Mouse (Mus musculus) myocyte (in vitro differentiated cells): ENCODE results near the gene Synm.

Source experiments
- CEBPB ChIP-seq: IDR thresholded peaks from 2 replicates; pipeline ENCODE4 v1.6.1; 2011; ENCODE audit warnings: mild to moderate bottlenecking, moderate library complexity; ENCODE audit not compliant: poor library complexity, insufficient read depth, severe bottlenecking
- E2F4 ChIP-seq: IDR thresholded peaks from one replicate; pipeline ENCODE4 v1.6.1; 2011; ENCODE audit warnings: mild to moderate bottlenecking, control low read depth, moderate library complexity; ENCODE audit not compliant: insufficient read depth
- MAX ChIP-seq: IDR thresholded peaks from one replicate; pipeline ENCODE4 v1.6.1; 2011; ENCODE audit warnings: low read depth, mild to moderate bottlenecking, control low read depth
- MYOD1 ChIP-seq, 3 experiments: IDR thresholded peaks; one replicate each; pipeline ENCODE4 v1.6.1; 2011; ENCODE audit warnings: control low read depth in 2 of 3, low read depth in 2 of 3, mild to moderate bottlenecking in 2 of 3, moderate library complexity in 1 of 3; ENCODE audit not compliant: insufficient read length in 2 of 3, control insufficient read depth in 1 of 3
- MYOG ChIP-seq, 3 experiments: IDR thresholded peaks; one replicate each; pipeline ENCODE4 v1.6.1; 2011; ENCODE audit warnings: control low read depth in 2 of 3, low read depth in 2 of 3, mild to moderate bottlenecking in 2 of 3; ENCODE audit not compliant: insufficient read length in 2 of 3, control insufficient read depth in 1 of 3, insufficient read depth in 1 of 3
- POLR2A ChIP-seq: IDR thresholded peaks from one replicate; pipeline ENCODE4 v1.6.1; 2011; ENCODE audit warnings: low read depth, mild to moderate bottlenecking, control low read depth, moderate library complexity; ENCODE audit not compliant: insufficient read length
- REST ChIP-seq: IDR thresholded peaks from one replicate; pipeline ENCODE4 v1.6.1; 2011; ENCODE audit warnings: mild to moderate bottlenecking, control low read depth, moderate library complexity; ENCODE audit not compliant: insufficient read depth, insufficient read length
- TCF12 ChIP-seq: IDR thresholded peaks from one replicate; pipeline ENCODE4 v1.6.1; 2011; ENCODE audit warnings: mild to moderate bottlenecking, control low read depth; ENCODE audit not compliant: poor library complexity, insufficient read depth, severe bottlenecking

- TF ChIP-seq POLR2A, result no peak
- no peak for TF ChIP-seq TCF12
- TF ChIP-seq MYOG (IDR thresholded peaks at IDR 0.05; ENCODE audit: control insufficient read depth in 1 of 3, insufficient read depth in 1 of 3, insufficient read length in 2 of 3, low read depth in 2 of 3), result no peak
- no peak for TF ChIP-seq MYOD1 (IDR thresholded peaks at IDR 0.05; ENCODE audit: control insufficient read depth in 1 of 3, insufficient read length in 2 of 3, low read depth in 2 of 3)
- no peak for TF ChIP-seq MAX
- no peak for TF ChIP-seq REST
- no peak for TF ChIP-seq E2F4
- no peak for TF ChIP-seq CEBPB
These were observed 27.3 kb downstream of the Synm start for GRCm38 (mm10) chr7:67732276-67732675.
